Mouse (Mus musculus): ENCODE data around the gene Mycbp.

- TF ChIP-seq POLR2A (IDR thresholded peaks at IDR 0.05; ENCODE audit: low read depth, low read length), result no peak
- TF ChIP-seq CTCF (IDR thresholded peaks at IDR 0.05; ENCODE audit: extremely low read depth, insufficient read depth, insufficient read length, insufficient replicate concordance), result no peak
Measured at GRCm38 (mm10) chr4:123936059-123936458, 31.4 kb downstream of the Mycbp start.

All from spleen, adult 2 months (tissue).